Mouse (Mus musculus): Measurements from ENCODE around the gene Il17rb.

The Il17rb gene

GRCm38 (mm10) chr14:30015008-30015407, 6.3 kb upstream of the Il17rb start:
- DNase-seq: no peak

GRCm38 (mm10) chr14:30014487-30014886, 5.8 kb upstream of the Il17rb start:
- no peak for DNase-seq

GRCm38 (mm10) chr14:30011886-30012560, 3.3 kb upstream of the Il17rb start:
- DNase-seq: no peak

- DNase-seq: no peak
These were observed 1.3 kb upstream of the Il17rb start for GRCm38 (mm10) chr14:30009864-30010560.

DNA sequence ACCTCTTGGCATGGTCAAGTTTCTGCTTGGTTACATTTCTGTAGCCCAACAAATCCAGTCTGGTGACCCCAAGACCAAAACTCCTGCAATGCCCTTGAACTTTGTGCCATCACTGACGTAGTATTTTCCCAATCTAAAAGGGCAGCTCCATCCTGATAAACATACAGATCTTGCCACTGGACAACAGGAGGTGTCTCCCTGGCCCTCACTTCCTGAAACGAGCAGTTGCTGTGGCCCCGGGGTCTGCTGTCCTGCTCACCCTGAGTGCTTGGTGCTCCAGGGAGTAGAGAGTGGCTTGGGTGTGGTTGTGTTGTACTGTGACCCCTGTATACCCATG, 9.3 kb downstream of the Il17rb start:
- no peak for DNase-seq

DNA sequence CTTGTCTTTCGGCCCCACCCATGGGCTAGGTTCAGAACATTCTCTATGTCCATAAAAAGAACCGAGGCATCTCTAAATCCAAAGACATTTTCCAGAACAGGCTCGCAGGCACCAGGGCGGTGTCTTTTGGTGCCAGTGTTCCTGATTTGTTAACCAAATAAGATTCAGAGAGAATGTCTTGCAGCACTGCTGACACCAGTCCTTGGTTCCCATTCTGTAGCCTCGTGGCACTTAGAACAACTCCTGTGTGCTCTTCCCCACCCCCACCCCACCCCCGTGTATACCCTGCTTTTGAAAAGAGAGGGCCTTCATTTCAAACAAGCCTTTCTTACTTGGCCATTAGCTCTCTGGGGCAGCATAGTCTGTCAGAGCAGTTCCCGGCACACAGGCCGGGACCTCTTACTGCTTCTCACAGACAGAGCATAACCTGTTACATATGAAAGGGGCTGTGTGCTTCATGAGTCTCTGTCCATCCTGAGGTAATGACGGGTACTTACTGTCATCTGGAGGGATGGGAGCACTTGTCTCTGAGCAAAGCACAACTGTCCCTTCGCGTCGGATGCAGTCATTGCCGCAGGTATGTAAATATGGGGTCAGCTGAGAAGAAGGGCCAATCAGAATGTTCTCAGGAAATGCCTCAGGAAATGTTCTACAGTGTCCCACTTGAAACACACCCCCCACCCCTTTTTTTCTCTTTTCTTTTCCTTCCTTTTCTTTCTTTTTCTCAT, 9.8 kb downstream of the Il17rb start:
- DNase-seq: no peak

DNA sequence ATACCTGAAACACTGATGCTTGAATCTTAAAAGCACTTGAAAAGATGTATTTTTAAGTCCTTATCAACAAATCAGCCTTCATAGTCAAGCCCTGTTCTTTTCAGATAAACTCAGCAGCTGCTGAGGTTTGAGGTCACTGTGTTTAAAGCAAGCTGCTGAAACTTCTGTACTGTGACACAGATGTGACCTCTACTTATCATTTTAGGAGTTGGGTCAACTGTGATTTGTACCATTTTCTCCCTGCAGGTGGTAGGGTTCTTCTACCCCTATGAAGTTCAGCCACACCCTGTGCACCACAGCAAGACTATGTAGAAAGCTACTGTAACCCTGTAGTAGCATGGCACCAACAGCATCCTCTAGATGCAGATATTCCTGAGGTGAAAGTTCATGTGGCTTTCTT, 11.4 kb downstream of the Il17rb start:
- no peak for DNase-seq

DNA sequence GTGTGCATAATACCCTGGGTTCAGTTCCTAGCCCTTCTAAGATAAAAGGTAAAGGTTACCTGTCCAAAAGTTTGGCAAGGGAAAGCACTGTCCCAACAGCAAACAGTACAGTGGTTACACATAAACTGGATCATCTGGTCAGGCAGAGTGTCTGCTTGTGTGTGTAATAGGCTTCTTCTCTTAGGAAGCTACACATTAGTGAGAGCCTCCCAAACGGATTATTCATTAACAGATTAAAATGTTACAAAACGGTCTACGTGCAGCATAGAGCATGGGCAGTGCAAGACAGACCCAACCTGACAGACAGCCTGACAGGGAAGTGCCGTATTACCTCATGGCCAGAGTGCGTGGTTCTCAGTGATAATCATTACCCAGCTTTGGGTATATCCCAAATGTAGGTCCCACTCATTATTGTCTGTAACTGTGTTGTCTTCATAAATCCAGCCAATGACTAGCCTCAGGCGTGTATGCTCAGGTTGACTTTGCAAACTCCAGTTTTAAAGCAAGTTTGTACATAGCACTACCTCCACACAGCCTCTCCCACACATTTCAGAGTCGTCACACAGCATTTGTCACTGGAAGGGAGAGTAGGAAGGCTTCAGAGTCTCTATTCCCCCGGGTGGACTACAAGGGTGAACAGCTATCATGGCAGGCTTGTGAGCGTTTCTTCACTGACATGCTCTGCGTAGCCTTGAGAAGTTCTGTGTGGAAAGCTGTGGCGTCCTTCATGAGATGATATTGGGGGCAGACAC, 12.5 kb downstream of the Il17rb start:
- DNase-seq: no peak

DNA sequence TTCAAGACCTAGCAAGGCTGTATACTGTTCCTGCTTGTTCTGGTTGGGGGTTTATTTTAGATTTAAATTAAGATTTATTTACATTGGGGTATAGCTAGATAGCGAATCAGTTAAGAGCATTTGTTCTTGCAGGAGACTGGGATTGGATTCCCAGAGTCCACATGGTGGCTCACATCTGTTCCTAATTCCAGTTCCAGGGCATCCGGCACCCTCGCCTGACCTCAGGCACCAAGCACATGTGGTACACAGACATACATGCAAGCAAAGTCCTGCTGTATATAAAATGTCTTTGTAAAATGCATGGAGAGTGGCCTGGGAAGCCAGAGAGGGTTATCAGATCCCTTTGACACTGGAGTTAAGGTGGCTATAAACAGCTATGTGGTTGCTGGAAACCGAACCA, 13.7 kb downstream of the Il17rb start:
- DNase-seq: no peak

GRCm38 (mm10) chr14:29988337-29988736, 20.4 kb downstream of the Il17rb start:
- DNase-seq: no peak

DNA sequence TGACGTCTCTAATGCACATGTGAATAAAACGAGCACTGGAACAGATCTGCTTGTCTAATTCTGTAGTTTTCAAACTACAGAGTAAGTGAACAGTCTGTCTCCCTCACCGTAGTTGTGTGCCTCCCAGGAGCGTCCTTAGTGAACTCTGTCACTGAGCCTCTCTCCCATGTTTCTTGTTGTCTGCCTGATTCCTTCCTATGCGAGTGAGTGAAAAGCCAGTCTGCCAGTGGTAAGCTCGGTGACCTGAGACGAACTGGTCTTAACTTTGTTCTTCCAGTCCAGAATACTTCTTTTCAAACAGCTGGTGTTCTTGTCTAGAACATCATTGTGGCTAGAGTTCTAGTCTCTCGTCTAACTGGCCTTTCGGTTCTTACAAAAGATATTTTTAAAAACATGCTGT, 21.0 kb downstream of the Il17rb start:
- DNase-seq: no peak

GRCm38 (mm10) chr14:29987276-29987675, 21.4 kb downstream of the Il17rb start:
- peak; percentile 38 for DNase-seq

GRCm38 (mm10) chr14:29986096-29986495, 22.6 kb downstream of the Il17rb start:
- DNase-seq: no peak

GRCm38 (mm10) chr14:29980447-29981205, 28.1 kb downstream of the Il17rb start:
- DNase-seq: no peak

GRCm38 (mm10) chr14:29978254-29979204, 30.2 kb downstream of the Il17rb start, which contains the start of gene Actr8:
Gene Actr8 (plus strand): TSS chr14:29978337.
- peak; percentile 91 for DNase-seq

- no peak for DNase-seq
These were observed 31.8 kb downstream of the Il17rb start for GRCm38 (mm10) chr14:29976927-29977326.

DNA sequence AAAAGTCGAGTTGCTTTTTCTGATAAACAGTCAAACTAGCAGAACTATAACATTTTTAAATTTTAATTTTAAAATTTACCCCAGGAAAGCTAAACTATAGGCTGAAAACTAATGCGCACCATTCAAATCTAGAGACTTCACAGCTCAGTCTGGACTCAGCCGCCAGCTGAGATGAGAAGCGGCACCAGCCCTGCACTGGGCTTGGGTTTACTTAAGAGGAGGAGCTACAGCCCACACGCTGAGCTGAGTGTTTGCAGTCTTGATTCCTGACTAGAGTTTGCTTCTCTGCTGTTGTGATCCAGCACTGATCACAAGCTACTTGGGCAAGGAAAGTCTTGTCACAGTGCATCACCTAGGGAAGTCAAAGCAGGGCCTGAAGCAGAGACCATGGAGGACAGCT, 36.7 kb downstream of the Il17rb start:
- no peak for DNase-seq

DNA sequence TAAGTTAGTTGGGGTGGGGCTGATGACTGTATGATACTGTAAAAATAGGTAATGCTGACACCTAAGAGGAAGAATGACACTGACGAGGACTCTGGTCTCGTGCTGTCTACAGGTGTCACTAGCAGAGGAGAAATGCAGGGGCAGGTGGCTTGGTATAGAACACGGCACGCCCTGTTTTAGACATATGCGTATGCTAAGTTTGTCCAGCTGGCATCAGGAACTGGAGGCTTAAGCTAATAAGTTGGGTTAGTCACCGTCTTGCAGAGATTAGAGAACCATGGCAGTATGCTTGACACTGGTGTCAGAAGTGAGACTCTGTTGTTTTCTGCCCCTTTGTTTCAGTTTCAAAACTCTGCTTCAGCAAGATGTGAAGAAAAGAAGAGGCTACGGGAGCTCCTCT, 37.2 kb downstream of the Il17rb start:
- no peak for DNase-seq

- peak; percentile 98 for DNase-seq
These were observed 40.4 kb downstream of the Il17rb start, which contains the start of gene Selenok for GRCm38 (mm10) chr14:29968075-29968821. Gene Selenok (plus strand): TSS chr14:29968308.

DNA sequence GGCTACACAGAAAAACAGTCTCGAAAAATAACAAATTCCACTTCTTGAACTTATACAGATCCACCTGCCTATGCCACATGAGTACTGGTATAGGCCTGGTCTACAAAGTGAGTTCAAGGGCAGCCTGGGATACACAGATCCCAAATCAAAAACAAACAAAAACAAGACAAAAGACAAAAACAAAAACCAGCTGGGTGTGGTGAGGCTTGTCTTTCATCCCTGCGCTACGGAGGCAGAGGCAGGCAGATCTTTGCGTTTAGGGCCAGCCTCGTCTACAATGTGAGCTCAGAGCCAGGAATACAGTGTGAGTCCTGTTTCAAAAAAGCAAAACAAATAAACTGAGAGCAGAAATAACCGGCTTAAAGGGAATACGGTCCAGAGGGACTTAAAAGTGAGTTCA, 41.1 kb downstream of the Il17rb start:
- no peak for DNase-seq

GRCm38 (mm10) chr14:29957393-29957792, 51.3 kb downstream of the Il17rb start:
- no peak for DNase-seq

Measured in cerebellum, adult 11-12 months (tissue).